Mouse (Mus musculus) cortical plate, adult 2 months (tissue): Measurements from ENCODE around the gene Hif3a.
"Not testable (repeated sequence)": the region's sequence is repeated elsewhere in the genome, so short reads cannot be mapped to it uniquely, and the experiment has no call there.

Experiments used
- CTCF ChIP-seq: fragments of 200-500 bp; IDR thresholded peaks from 2 replicates; pipeline ENCODE4 v1.5.1; 2011; ENCODE audit warnings: mild to moderate bottlenecking, control low read depth, low read length; ENCODE audit not compliant: insufficient read depth; ENCODE audit errors: extremely low read depth
- POLR2A ChIP-seq: fragments of 200-500 bp; IDR thresholded peaks from 2 replicates; pipeline ENCODE4 v1.6.1; 2011; ENCODE audit warnings: mild to moderate bottlenecking, low read length, control low read depth; ENCODE audit not compliant: insufficient read depth; ENCODE audit errors: extremely low read depth

- TF ChIP-seq CTCF, POLR2A: not testable (repeated sequence)
Observed at GRCm38 (mm10) chr7:17101631-17102030, 39.4 kb upstream of the Hif3a start.
